Mouse (Mus musculus): ENCODE data around the gene Emp1. TPM values are rescaled to one million over a fixed set of nuclear protein-coding genes. Genes with fewer than 3 reads are reported as not detected.

Gene Emp1
- polyA plus RNA-seq, 1 experiment from 2014 or later: 67.2 TPM

DNA sequence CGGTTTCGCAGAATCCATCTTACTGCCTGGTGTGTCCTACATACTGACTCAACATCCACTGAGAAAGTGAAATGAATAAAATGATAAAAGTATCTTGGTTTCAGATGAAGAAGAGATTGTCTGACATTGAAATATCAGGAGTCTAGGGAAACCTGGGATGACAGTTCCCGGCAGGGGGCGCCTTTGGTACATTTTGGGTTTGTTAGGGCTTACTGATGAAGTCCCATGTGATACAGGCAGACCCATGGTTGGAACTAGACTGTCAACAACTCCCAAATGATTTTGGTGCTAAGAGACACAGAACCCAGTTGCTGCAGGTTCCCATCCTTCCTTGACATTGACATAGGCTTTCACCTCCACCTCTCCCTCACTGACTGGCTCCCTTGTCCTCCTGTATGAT, 34.7 kb downstream of the Emp1 start:
- Histone ChIP-seq H3K4me3 (ENCODE audit: low read length) (no peak overlapping the region), H3K4me2 (replicated peaks; ENCODE audit: low read depth, low read length) (no peak overlapping the region), H3K27me3 (ENCODE audit: insufficient read depth, low read length) (peaks cover 2% of the 10 kb centered on the region; the same call in 1 of the 2 replicates), H3K27ac (ENCODE audit: low read length) (no peak overlapping the region), H3K36me3 (ENCODE audit: insufficient read depth, low read length) (no peaks in the 10 kb centered on the region), H3K4me1 (ENCODE audit: insufficient read depth, low read length) (no peaks in the 10 kb centered on the region), H3K9ac (replicated peaks; ENCODE audit: low read length) (no peak overlapping the region), H3K9me3 (ENCODE audit: low read length) (no peaks in the 10 kb centered on the region)
- 80% methylated on average over 4 of the region's 4 CpGs for WGBS
- ATAC-seq (ENCODE audit: low FRiP score, low TSS enrichment): no peak

DNA sequence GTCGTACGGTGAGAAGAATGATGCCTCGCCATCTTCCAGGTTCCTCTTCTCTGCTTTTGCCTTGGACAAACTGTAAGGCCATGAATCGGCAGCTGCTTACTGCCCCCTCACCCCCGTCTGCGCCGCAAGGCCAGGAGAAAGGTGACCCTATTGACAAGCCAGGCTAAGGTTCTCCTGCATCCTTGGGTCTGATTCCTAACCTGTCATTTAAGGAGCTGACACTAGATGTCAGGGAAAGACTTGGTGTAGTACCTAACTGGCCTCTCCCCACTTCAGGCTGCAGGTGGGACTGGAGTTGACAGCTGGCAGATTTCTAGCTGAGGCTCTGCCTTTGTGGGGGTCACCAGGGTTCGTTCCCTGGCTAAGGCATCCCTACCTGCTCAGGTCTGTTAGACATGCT, 35.4 kb downstream of the Emp1 start:
- Histone ChIP-seq H3K4me1 (ENCODE audit: insufficient read depth, low read length) (no peaks in the 10 kb centered on the region), H3K4me3 (ENCODE audit: low read length) (no peak overlapping the region), H3K27ac (ENCODE audit: low read length) (no peak overlapping the region), H3K36me3 (ENCODE audit: insufficient read depth, low read length) (no peaks in the 10 kb centered on the region), H3K4me2 (replicated peaks; ENCODE audit: low read depth, low read length) (no peak overlapping the region), H3K9me3 (ENCODE audit: low read length) (no peaks in the 10 kb centered on the region), H3K27me3 (ENCODE audit: insufficient read depth, low read length) (peaks cover 2% of the 10 kb centered on the region; the same call in 1 of the 2 replicates), H3K9ac (replicated peaks; ENCODE audit: low read length) (no peak overlapping the region)
- WGBS: 84% methylated on average over 8 of the region's 8 CpGs
- ATAC-seq (ENCODE audit: low FRiP score, low TSS enrichment): no peak

DNA sequence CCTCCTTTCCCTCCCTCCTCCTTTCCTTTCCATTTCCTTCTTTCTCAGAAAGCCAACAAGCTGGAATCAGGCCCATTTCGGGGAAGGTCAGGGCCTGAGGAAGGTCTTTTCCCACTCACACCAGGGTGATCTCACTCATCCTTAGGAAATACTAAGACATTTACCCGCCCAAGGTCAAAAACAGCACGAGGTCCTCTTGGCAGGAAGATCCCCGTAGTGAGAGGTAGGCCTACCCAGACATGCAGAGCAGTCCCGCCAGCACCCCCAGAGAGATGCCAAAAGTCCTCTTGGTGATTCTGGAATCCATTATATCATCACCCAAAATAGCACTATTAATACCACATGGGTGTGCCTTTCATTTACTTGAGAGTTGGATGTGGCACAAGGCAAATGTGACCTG, 36.5 kb downstream of the Emp1 start:
- no peak overlapping the region for H3K4me3 ChIP-seq (ENCODE audit: low read length)
- no peaks in the 10 kb centered on the region for H3K4me1 ChIP-seq (ENCODE audit: insufficient read depth, low read length)
- no peak overlapping the region for H3K27ac ChIP-seq (ENCODE audit: low read length)
- H3K9me3 ChIP-seq (ENCODE audit: low read length): no peaks in the 10 kb centered on the region
- WGBS: 64% methylated on average over 5 of the region's 5 CpGs
- no peak for ATAC-seq (ENCODE audit: low FRiP score, low TSS enrichment)
- peaks cover 2% of the 10 kb centered on the region; the same call in 1 of the 2 replicates for H3K27me3 ChIP-seq (ENCODE audit: insufficient read depth, low read length)
- no peaks in the 10 kb centered on the region for H3K36me3 ChIP-seq (ENCODE audit: insufficient read depth, low read length)
- no peak overlapping the region for H3K9ac ChIP-seq (replicated peaks; ENCODE audit: low read length)
- H3K4me2 ChIP-seq (replicated peaks; ENCODE audit: low read depth, low read length): no peak overlapping the region

DNA sequence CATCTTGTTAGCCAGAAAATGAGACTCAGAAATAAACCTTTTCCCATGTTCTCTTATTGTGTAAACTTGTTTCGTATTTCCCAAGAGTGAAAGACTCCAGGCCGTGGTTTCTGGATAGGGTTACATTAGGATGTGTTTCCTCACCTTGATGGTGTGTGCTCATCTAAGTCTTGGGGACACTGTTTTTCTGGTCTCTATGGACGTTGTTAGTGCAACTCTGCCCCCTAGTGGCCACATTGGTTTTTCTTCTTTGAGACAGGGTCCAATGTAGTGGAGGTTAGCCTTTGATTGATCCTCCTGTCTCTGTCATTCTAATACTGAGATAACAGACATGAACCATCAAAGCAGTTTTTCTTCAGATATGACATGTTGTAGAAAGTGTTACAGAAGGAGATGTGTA, 38.0 kb downstream of the Emp1 start:
- Histone ChIP-seq H3K9ac (replicated peaks; ENCODE audit: low read length) (no peak overlapping the region), H3K4me3 (ENCODE audit: low read length) (no peak overlapping the region), H3K9me3 (ENCODE audit: low read length) (no peaks in the 10 kb centered on the region), H3K36me3 (ENCODE audit: insufficient read depth, low read length) (no peaks in the 10 kb centered on the region), H3K27ac (ENCODE audit: low read length) (no peak overlapping the region), H3K4me2 (replicated peaks; ENCODE audit: low read depth, low read length) (no peak overlapping the region), H3K4me1 (ENCODE audit: insufficient read depth, low read length) (no peaks in the 10 kb centered on the region), H3K27me3 (ENCODE audit: insufficient read depth, low read length) (peaks cover 2% of the 10 kb centered on the region; the same call in 1 of the 2 replicates)
- 42% methylated on average over 3 of the region's 3 CpGs for WGBS
- no peak for ATAC-seq (ENCODE audit: low FRiP score, low TSS enrichment)

GRCm38 (mm10) chr6:135405093-135405492, 42.7 kb downstream of the Emp1 start:
- no peak for ATAC-seq (ENCODE audit: low FRiP score, low TSS enrichment)
- no peaks in the 10 kb centered on the region for H3K36me3 ChIP-seq (ENCODE audit: insufficient read depth, low read length)
- no peak overlapping the region for H3K27ac ChIP-seq (ENCODE audit: low read length)
- H3K4me3 ChIP-seq (ENCODE audit: low read length): no peak overlapping the region
- H3K4me1 ChIP-seq (ENCODE audit: insufficient read depth, low read length): no peaks in the 10 kb centered on the region
- WGBS: 86% methylated on average over 11 of the region's 11 CpGs
- H3K27me3 ChIP-seq (ENCODE audit: insufficient read depth, low read length): peaks cover 2% of the 10 kb centered on the region; the same call in 1 of the 2 replicates
- H3K9ac ChIP-seq (replicated peaks; ENCODE audit: low read length): no peak overlapping the region
- H3K4me2 ChIP-seq (replicated peaks; ENCODE audit: low read depth, low read length): no peak overlapping the region
- H3K9me3 ChIP-seq (ENCODE audit: low read length): no peaks in the 10 kb centered on the region

DNA sequence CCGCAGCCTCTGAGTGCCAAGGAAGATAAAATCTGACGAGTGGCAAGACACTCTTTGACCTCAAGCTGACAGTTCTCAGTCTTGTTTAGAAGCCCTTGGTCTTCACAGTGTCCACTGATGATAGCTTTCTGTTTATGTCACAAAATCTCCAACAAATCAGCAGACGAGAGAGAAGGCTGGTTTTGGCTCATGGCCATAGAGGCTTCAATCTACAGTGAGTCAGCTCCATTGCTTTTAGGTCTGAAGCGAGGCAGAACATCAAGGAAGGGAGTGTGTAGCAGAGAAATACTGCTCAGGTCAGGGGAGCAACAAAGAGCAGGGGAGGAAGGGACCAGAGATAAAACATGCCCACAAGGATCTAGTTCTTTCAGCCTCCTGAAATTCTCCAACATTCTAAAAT, 45.0 kb downstream of the Emp1 start:
- no peak overlapping the region for H3K9ac ChIP-seq (replicated peaks; ENCODE audit: low read length)
- no peak overlapping the region for H3K4me2 ChIP-seq (replicated peaks; ENCODE audit: low read depth, low read length)
- H3K27me3 ChIP-seq (ENCODE audit: insufficient read depth, low read length): no peaks in the 10 kb centered on the region
- H3K4me3 ChIP-seq (ENCODE audit: low read length): no peak overlapping the region
- H3K9me3 ChIP-seq (ENCODE audit: low read length): no peaks in the 10 kb centered on the region
- no peaks in the 10 kb centered on the region for H3K4me1 ChIP-seq (ENCODE audit: insufficient read depth, low read length)
- WGBS: 35% methylated on average over 4 of the region's 4 CpGs
- no peaks in the 10 kb centered on the region for H3K36me3 ChIP-seq (ENCODE audit: insufficient read depth, low read length)
- no peak overlapping the region for H3K27ac ChIP-seq (ENCODE audit: low read length)
- no peak for ATAC-seq (ENCODE audit: low FRiP score, low TSS enrichment)

DNA sequence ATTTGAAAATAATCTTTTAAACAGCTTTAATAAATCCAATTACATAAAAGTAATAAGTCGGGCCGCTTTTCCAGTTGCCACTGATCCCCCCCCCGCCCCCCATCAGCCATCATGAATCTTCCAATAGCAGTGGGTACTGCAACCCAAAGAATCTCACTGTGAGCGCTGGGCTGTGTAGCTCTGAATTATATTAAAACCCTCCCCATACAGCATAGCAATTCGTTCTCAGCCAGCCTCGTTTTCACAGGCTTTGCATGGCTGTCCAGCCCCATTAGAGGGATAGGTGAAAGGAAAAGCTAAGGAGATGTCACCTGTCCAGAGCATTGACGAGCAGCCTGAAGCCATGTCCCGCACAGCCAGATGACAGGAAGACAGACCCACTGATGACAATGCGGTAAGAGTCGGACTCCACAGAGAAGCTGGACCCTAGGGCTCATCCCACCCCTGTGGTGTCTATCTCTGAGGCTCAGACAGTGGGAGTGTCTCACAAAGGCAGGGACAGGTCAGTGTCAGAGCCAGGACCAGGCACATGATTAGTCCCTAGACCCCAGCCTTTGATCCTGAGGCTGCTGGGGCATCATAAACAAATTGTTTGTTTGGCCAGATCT, 49.5 kb downstream of the Emp1 start:
- 90% methylated on average over 10 of the region's 10 CpGs for WGBS
- H3K27ac ChIP-seq (ENCODE audit: low read length): no peak overlapping the region
- H3K9me3 ChIP-seq (ENCODE audit: low read length): no peaks in the 10 kb centered on the region
- no peaks in the 10 kb centered on the region for H3K27me3 ChIP-seq (ENCODE audit: insufficient read depth, low read length)
- no peak overlapping the region for H3K4me2 ChIP-seq (replicated peaks; ENCODE audit: low read depth, low read length)
- ATAC-seq (ENCODE audit: low FRiP score, low TSS enrichment): no peak
- no peaks in the 10 kb centered on the region for H3K4me1 ChIP-seq (ENCODE audit: insufficient read depth, low read length)
- H3K4me3 ChIP-seq (ENCODE audit: low read length): no peak overlapping the region
- H3K36me3 ChIP-seq (ENCODE audit: insufficient read depth, low read length): no peaks in the 10 kb centered on the region
- no peak overlapping the region for H3K9ac ChIP-seq (replicated peaks; ENCODE audit: low read length)

- no peak for ATAC-seq (ENCODE audit: low FRiP score, low TSS enrichment)
- Histone ChIP-seq H3K4me2 (replicated peaks; ENCODE audit: low read depth, low read length) (no peak overlapping the region), H3K9me3 (ENCODE audit: low read length) (no peaks in the 10 kb centered on the region), H3K27ac (ENCODE audit: low read length) (no peak overlapping the region), H3K27me3 (ENCODE audit: insufficient read depth, low read length) (no peaks in the 10 kb centered on the region), H3K4me1 (ENCODE audit: insufficient read depth, low read length) (no peaks in the 10 kb centered on the region), H3K9ac (replicated peaks; ENCODE audit: low read length) (no peak overlapping the region), H3K4me3 (ENCODE audit: low read length) (no peak overlapping the region), H3K36me3 (ENCODE audit: insufficient read depth, low read length) (no peaks in the 10 kb centered on the region)
- WGBS: 82% methylated on average over 6 of the region's 6 CpGs
These were observed 50.3 kb downstream of the Emp1 start for GRCm38 (mm10) chr6:135412649-135413048.

DNA sequence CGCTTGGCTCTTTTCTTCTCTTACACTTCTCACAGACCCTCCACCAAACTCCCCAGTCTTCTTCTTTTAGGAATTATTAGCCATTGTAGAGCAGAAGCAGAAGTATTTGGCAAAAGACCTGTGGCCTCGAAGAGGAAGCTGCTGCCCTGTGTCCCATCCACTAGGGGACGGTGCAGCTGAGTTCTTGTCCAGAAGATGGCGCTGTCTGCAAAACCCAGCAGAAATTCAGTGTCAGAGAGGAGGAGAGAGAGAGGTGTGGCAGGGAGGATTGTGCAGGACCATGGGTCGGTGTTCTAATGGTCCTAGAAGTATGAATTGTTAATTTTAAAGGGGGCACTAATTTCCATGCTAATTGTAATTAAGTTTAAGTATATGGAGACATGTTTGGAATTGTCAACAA, 55.1 kb downstream of the Emp1 start:
- Histone ChIP-seq H3K9ac (replicated peaks; ENCODE audit: low read length) (no peak overlapping the region), H3K9me3 (ENCODE audit: low read length) (no peaks in the 10 kb centered on the region), H3K36me3 (ENCODE audit: insufficient read depth, low read length) (no peaks in the 10 kb centered on the region), H3K27ac (ENCODE audit: low read length) (no peak overlapping the region), H3K4me1 (ENCODE audit: insufficient read depth, low read length) (no peaks in the 10 kb centered on the region), H3K4me3 (ENCODE audit: low read length) (no peak overlapping the region), H3K4me2 (replicated peaks; ENCODE audit: low read depth, low read length) (no peak overlapping the region), H3K27me3 (ENCODE audit: insufficient read depth, low read length) (no peaks in the 10 kb centered on the region)
- WGBS: 29% methylated on average over 5 of the region's 5 CpGs
- no peak for ATAC-seq (ENCODE audit: low FRiP score, low TSS enrichment)

DNA sequence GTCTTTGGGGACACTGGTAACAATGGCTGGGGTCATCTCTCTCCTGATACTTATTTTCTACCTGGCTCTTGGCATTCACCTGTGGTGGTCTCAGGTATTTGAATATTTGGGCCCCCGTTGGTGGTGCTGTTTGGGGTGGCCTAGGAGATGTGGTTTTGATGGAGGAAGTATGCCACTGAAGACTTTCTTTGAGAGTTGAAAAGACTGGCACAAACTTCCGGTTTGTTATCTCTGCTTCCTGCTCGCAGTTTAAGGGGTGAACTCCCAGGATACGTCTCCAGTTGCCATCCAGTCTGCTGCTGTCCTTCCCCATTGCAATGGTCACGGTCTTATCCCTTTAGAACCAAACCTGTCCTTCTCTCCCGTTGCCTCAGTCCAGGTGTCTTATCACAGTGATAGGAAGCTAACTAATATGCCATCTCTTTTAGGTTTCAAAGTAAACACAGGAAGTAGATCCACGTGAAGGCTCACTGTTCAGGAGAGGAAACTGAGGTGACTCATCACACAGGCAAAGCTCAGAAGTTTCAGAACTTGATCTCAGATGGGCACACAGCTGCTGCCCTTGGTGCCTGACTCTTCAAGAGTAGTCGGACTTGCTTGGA, 56.0 kb downstream of the Emp1 start:
- 77% methylated on average over 8 of the region's 8 CpGs for WGBS
- H3K36me3 ChIP-seq (ENCODE audit: insufficient read depth, low read length): no peaks in the 10 kb centered on the region
- no peaks in the 10 kb centered on the region for H3K4me1 ChIP-seq (ENCODE audit: insufficient read depth, low read length)
- no peak overlapping the region for H3K27ac ChIP-seq (ENCODE audit: low read length)
- H3K9me3 ChIP-seq (ENCODE audit: low read length): no peaks in the 10 kb centered on the region; the same call in 1 of the 2 replicates
- no peak overlapping the region for H3K4me2 ChIP-seq (replicated peaks; ENCODE audit: low read depth, low read length)
- H3K27me3 ChIP-seq (ENCODE audit: insufficient read depth, low read length): no peaks in the 10 kb centered on the region
- H3K4me3 ChIP-seq (ENCODE audit: low read length): no peak overlapping the region
- no peak overlapping the region for H3K9ac ChIP-seq (replicated peaks; ENCODE audit: low read length)
- no peak for ATAC-seq (ENCODE audit: low FRiP score, low TSS enrichment)

Measured in kidney, embryonic 16.5 days (tissue).